Mouse (Mus musculus) cortical plate, adult 2 months (tissue): ENCODE data around the gene Arhgap23.

Experiments used
- CTCF ChIP-seq: fragments of 200-500 bp; IDR thresholded peaks from 2 replicates; pipeline ENCODE4 v1.5.1; 2011; ENCODE audit warnings: mild to moderate bottlenecking, control low read depth, low read length; ENCODE audit not compliant: insufficient read depth; ENCODE audit errors: extremely low read depth
- POLR2A ChIP-seq: fragments of 200-500 bp; IDR thresholded peaks from 2 replicates; pipeline ENCODE4 v1.6.1; 2011; ENCODE audit warnings: mild to moderate bottlenecking, low read length, control low read depth; ENCODE audit not compliant: insufficient read depth; ENCODE audit errors: extremely low read depth

DNA sequence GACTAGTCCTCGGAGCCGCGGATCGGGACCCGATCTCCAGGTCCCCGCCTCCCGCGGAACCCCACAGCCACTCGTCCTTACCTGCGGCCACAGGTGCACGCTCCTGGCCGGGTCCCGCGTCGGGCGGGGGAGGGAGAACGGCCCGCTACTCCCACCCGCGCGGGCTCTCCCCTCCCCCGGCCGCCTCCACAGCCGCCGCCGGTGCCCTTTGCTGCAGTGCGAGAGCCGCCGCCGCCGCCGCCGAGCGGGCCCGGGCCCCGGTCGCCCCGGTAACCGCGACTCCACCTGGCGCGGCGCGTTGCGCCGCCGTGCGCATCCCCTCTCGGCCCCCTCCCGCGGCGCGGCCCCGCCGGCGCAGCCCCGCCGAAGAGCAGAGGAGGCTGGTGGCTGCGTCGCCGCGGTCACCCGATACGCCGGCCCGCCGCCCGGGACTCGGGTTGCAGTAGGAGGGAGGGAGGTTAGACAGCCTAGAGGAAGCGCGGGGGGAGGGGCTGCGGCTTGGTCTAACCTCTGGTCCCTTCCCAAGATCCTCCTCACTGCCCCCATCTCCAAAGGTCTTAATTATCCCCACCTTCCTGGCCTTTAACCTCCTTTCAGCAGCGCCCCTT lies 131.6 kb downstream of the Arhgap23 start:
- TF ChIP-seq CTCF (no peak), POLR2A (no peak)
